Mouse (Mus musculus) liver, adult (tissue): Measurements from ENCODE around the gene Asf1a.

Experiments
- GATA4 ChIP-seq: IDR thresholded peaks from 2 replicates; pipeline ENCODE4 v1.6.1; 2014; ENCODE audit warnings: mild to moderate bottlenecking, low read length; ENCODE audit not compliant: insufficient replicate concordance

The Asf1a gene

DNA sequence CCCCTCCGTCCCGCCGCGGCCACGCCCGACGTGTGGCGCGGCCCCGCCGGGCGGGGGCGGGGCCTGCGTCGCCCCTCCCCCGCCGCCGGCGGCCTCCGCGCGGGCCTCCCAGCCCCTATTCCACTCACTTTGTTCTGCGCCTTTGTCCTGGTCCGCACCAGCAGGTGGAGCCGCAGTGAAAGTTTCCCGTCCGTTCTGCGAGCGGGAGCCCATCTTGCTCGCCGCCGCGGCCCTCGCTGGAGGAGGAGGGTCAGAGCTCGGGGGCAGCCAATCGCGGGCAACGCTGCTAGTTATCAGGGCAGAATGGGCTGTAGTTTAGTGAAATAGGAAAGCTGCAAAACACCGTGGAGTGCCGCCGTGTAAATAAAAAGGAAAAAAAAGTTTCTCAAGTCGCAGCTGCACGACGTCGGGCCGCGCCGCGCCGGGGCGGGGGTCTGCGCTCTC, at the start of gene Asf1a:
TSS of gene Asf1a (plus strand) at position 81 of the 444 bp plus-strand sequence.
- peak; percentile 91; the same call in 1 of the 2 replicates for TF ChIP-seq GATA4

DNA sequence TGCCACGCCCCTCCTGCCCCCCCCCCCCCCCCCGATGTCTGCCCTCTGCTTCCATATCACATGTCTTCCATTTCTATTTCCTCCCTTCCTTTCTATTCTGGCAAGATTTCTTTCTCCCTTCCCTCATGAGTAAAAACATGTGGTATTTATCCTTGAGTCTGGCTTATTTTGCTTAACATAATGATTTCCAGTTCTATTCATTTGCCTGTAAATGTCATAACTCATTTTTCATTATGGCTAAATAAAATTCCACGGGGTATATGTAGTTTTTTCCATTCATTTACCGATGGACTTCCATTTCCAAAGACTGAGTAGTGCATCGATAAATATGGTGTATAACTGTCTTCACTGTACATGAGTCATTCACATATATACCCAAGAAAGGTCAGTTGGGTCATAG, 34.6 kb upstream of the Asf1a start:
- TF ChIP-seq GATA4 = no peak

GRCm38 (mm10) chr10:53565538-53565937, 31.0 kb upstream of the Asf1a start:
- TF ChIP-seq GATA4 = no peak

- no peak for TF ChIP-seq GATA4
Observed at GRCm38 (mm10) chr10:53568531-53568930, 28.0 kb upstream of the Asf1a start.

GRCm38 (mm10) chr10:53580137-53580536, 16.4 kb upstream of the Asf1a start:
- TF ChIP-seq GATA4 = no peak

- no peak for TF ChIP-seq GATA4
Observed at GRCm38 (mm10) chr10:53580621-53581081, 15.9 kb upstream of the Asf1a start.

- TF ChIP-seq GATA4 = no peak
Observed at GRCm38 (mm10) chr10:53581087-53581486, 15.5 kb upstream of the Asf1a start.

DNA sequence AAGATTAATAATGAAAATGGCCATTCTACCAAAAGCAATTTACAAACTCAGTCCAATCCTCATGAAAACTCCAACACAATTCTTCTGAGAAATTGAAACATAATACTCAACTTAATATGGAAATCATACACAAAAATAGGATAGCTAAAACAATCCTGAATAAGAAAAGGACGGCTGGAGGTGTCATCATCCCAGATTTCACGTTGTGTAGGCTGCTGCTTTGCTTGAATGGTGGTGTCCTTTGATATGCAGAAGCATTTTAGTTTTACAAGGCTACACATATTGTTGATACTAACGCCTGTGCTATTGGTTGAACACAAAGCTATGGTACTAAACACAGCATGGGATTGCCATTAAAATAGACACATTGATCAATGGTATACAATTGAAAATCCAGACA, 10.8 kb upstream of the Asf1a start:
- no peak for TF ChIP-seq GATA4

DNA sequence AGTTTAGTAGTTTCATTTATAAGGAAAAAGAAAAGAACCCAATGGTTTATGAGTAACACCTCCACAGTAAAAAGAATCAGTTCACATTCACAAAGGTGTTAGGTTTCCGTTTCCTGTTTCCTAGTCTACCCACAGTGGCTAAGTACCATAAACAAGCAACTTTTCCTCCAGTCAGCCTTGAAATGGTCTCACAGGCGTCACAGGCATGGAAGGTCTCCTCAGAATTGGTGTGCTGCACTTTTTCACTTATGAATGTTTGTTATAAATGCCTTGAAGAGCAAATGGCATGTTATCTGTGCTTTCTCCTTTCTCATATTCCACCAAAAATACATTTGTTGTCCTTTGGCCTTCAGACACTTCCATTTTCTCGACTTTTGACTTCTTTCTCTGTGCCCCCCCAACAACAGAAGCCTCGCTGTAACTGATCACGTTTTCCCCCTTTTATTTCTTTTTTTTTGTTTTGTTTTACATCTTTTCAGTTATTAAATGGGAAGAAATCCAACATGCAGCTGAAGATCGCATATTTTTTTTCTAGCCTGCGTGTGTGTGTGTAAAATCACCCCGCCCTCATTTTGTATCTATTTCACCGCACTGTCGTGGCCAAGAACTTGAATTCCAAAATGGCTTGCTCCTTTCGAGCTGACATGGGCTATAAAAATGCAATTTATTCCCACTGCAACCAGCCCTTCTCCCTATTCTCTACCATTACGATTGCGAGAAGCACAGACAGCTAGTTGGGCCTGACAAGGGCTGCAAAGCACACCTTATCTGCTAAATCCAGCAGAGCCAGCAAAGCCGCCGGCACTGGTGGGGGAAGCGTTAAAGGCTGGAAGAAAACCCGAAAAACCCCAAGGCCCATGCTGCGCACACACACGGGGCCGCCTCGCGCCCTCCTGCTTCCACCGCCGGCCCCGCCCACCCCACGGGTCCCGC, 547 bp upstream of the Asf1a start:
- TF ChIP-seq GATA4 = no peak

DNA sequence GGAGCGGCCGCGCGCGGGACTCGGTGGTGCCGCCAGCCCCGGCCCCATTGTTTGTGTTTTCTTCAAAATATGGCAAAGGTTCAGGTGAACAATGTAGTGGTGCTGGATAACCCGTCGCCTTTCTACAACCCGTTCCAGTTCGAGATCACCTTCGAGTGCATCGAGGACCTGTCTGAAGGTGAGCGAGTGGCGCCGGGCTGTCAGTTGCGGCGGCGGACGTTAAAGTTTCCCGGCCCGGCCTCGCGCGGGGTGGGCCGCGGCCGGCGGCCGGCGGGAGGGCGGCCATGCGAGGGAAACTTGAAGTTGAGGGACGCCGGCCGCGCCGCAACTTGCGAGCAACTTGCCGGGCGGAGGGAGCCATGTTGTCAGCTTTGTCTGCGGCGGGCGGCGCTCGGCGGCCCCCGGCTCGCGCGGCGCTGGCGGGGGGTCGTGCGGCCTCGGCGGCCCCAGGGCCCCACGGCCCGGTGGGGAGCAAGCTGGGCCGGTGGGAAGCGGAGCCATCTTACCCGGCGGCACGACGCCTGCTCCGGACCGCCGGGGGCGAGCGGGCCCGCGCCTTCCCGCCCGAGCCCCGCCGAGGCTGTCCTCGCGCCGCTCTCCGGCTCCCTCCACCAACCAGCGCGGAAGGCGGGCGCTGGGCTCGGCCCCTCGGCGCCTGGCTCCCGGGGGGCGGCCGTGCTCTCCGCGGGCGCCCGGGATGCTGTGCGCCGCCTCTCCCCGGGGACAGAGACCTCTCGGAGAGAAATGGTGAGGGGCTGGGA, 744 bp downstream of the Asf1a start:
- no peak for TF ChIP-seq GATA4

DNA sequence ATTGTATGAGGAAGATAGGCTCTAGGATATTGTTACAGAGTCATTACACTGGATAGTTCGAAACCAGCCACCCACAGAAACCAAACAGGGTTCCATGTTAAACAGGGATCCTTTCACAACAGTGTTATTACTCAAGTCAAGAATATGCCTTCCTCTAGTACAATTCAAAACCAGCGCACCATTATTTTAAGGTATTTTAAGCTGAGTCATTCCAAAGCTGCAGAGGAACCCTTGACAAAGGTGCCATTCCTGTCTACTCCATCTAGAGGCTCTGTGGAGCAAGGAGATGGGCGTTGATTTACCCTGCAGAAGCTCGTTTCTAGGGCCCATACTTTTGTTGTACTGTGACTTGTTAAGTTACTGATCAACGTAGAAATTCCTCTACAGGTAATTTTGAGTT, 2.3 kb downstream of the Asf1a start:
- no peak for TF ChIP-seq GATA4

GRCm38 (mm10) chr10:53605328-53605727, 8.8 kb downstream of the Asf1a start:
- TF ChIP-seq GATA4 = no peak

DNA sequence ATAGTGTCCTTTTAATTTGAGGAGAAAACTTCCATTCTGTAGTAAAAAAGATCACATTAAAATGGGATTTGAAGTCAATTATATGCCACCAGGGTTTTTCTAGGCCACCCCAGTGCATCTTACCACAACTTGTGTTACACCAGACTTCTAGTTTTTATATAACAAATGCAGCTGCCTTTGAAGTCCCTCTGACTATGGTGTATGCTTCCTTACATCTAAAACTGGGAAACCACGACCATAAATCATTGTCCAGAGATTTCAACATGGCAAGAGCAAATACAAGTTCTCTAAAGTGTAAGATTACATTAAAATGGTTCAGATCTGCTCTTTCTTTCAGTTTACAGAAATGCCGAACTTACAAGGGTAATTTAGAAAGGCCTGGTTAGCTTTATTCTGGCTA, 11.7 kb downstream of the Asf1a start:
- TF ChIP-seq GATA4 = no peak

DNA sequence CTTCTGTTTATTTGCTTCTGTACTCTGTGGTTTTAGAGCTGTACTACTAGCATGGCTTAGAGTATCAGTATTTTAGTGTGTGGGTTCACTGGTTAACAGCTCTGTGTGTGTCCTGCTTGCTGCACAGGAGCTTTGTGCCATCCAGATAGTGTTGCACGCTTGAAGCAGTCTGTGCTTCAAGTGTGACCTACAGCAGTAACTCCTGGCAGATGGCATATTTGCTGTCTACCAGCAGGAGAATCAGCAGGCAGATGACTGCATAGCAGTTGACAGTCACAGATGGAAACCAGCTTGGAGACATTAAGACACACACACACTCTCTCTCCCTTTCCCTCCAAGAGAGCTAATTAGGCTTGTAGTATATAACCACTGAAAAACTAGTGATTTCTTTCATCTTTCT, 15.6 kb downstream of the Asf1a start:
- TF ChIP-seq GATA4 = no peak

DNA sequence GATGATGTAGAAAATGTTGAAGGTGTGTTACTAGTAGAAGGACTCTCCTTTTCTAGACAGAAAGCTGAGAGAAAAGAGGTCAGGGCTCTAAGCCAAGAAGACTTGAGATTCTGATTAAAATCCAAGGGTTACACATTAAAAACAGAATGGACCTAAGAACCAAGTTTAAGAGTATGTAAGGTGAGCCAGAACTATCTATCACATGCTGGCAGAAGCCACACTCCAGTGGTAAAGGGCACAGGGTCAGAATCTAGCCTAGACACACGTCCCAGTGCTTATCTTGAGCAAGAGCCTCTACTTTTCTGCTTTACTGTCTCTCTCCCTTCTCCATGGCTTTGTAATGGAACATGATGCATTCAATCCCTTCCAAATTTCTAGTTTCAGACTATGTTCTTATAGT, 17.4 kb downstream of the Asf1a start:
- no peak for TF ChIP-seq GATA4
